Mouse (Mus musculus) T-helper 2 cell (primary cell): Measurements from ENCODE around the gene Nsg2.
"Not testable (repeated sequence)": the region's sequence is repeated elsewhere in the genome, so short reads cannot be mapped to it uniquely, and the experiment has no call there.

ENCODE experiments used
- in situ Hi-C: fragments of 300-600 bp; cut with MboI, MseI; formaldehyde crosslinking; loops from one replicate; pipeline ENCODE4 v1.15.1; 2025; ENCODE audit warnings: high pct_unique_total_duplicates

The Nsg2 gene

GRCm38 (mm10) chr11:32000281-32000680, at the start of gene Nsg2:
Gene Nsg2 (plus strand): TSS chr11:32000463.
- in situ Hi-C loops = loop anchor here (5.0 kb wide), 1 partner anchor 137 kb away; no protein-coding TSS in a partner anchor

GRCm38 (mm10) chr11:31960071-31960470, 40.2 kb upstream of the Nsg2 start:
- in situ Hi-C loops = no loop called here

GRCm38 (mm10) chr11:31963993-31964392, 36.3 kb upstream of the Nsg2 start:
- in situ Hi-C loops = no loop called here

GRCm38 (mm10) chr11:31965256-31966134, 34.8 kb upstream of the Nsg2 start, which contains the start of gene 4930524B15Rik:
Gene 4930524B15Rik (plus strand): TSS chr11:31965592.
- in situ Hi-C loops = no loop called here

- in situ Hi-C loops = no loop called here
Measured at GRCm38 (mm10) chr11:31974132-31974531, 26.1 kb upstream of the Nsg2 start.

GRCm38 (mm10) chr11:31974826-31975225, 25.4 kb upstream of the Nsg2 start:
- in situ Hi-C loops = no loop called here

GRCm38 (mm10) chr11:31975678-31976077, 24.6 kb upstream of the Nsg2 start:
- in situ Hi-C loops = no loop called here

GRCm38 (mm10) chr11:31976137-31976536, 24.1 kb upstream of the Nsg2 start:
- in situ Hi-C loops = no loop called here

- in situ Hi-C loops = not testable (repeated sequence)
Measured at GRCm38 (mm10) chr11:31980089-31980488, 20.2 kb upstream of the Nsg2 start.

GRCm38 (mm10) chr11:31981830-31982229, 18.4 kb upstream of the Nsg2 start:
- in situ Hi-C loops = no loop called here

GRCm38 (mm10) chr11:31982247-31982943, 17.9 kb upstream of the Nsg2 start:
- in situ Hi-C loops = not testable (repeated sequence)

- in situ Hi-C loops = no loop called here
Measured at GRCm38 (mm10) chr11:31983249-31983648, 17.0 kb upstream of the Nsg2 start.

- in situ Hi-C loops = no loop called here
Measured at GRCm38 (mm10) chr11:31984786-31985185, 15.5 kb upstream of the Nsg2 start.

- in situ Hi-C loops = no loop called here
Measured at GRCm38 (mm10) chr11:31992535-31992934, 7.7 kb upstream of the Nsg2 start.

GRCm38 (mm10) chr11:31999716-32000115, 547 bp upstream of the Nsg2 start:
- in situ Hi-C loops = loop anchor here (5.0 kb wide), 1 partner anchor 138 kb away; no protein-coding TSS in a partner anchor

- in situ Hi-C loops = loop anchor here (5.0 kb wide), 1 partner anchor 136 kb away; no protein-coding TSS in a partner anchor
Measured at GRCm38 (mm10) chr11:32001181-32001910, 1.1 kb downstream of the Nsg2 start.

GRCm38 (mm10) chr11:32002670-32003072, 2.4 kb downstream of the Nsg2 start:
- in situ Hi-C loops = loop anchor here (5.0 kb wide), 1 partner anchor 135 kb away; no protein-coding TSS in a partner anchor

GRCm38 (mm10) chr11:32008049-32008448, 7.8 kb downstream of the Nsg2 start:
- in situ Hi-C loops = not testable (repeated sequence)

- in situ Hi-C loops = no loop called here
Measured at GRCm38 (mm10) chr11:32008852-32009251, 8.6 kb downstream of the Nsg2 start.

- in situ Hi-C loops = loop anchor here (10.0 kb wide), 1 partner anchor 1155 kb away; the partner anchor contains the start of gene Npm1
Measured at GRCm38 (mm10) chr11:32009961-32010662, 9.8 kb downstream of the Nsg2 start.

- in situ Hi-C loops = loop anchor here (10.0 kb wide), 1 partner anchor 1154 kb away; the partner anchor contains the start of gene Npm1
Measured at GRCm38 (mm10) chr11:32010663-32010970, 10.4 kb downstream of the Nsg2 start.
